Mouse (Mus musculus): ENCODE results near the gene Rrbp1. TPM values are rescaled to one million over a fixed set of nuclear protein-coding genes. Genes with fewer than 3 reads are reported as not detected.

Gene Rrbp1
- 177 and 252 TPM in 2 replicates for total RNA-seq (2014; fragmentation: Nextera tagmentation)
- total RNA-seq (2017): 193 and 228 TPM in 2 replicates

- ATAC-seq (replicated peaks; ENCODE audit: poor library complexity, severe bottlenecking): peak; percentile 69
These were observed at the start of gene Rrbp1 for GRCm38 (mm10) chr2:144011080-144011551. Gene Rrbp1 (minus strand): TSS chr2:144011263.

- no peak for ATAC-seq (replicated peaks; ENCODE audit: poor library complexity, severe bottlenecking)
These were observed 46.7 kb upstream of the Rrbp1 start for GRCm38 (mm10) chr2:144057735-144058134.

GRCm38 (mm10) chr2:144052410-144053065 lies 41.5 kb upstream of the Rrbp1 start:
- no peak for ATAC-seq (replicated peaks; ENCODE audit: poor library complexity, severe bottlenecking)

GRCm38 (mm10) chr2:144050861-144051260 lies 39.8 kb upstream of the Rrbp1 start:
- no peak for ATAC-seq (replicated peaks; ENCODE audit: poor library complexity, severe bottlenecking)

GRCm38 (mm10) chr2:144050146-144050680 lies 39.1 kb upstream of the Rrbp1 start:
- ATAC-seq (replicated peaks; ENCODE audit: poor library complexity, severe bottlenecking): no peak

GRCm38 (mm10) chr2:144046916-144047315 lies 35.9 kb upstream of the Rrbp1 start:
- peak; percentile 97 for ATAC-seq (replicated peaks; ENCODE audit: poor library complexity, severe bottlenecking)

GRCm38 (mm10) chr2:144045756-144046560 lies 34.9 kb upstream of the Rrbp1 start:
- no peak for ATAC-seq (replicated peaks; ENCODE audit: poor library complexity, severe bottlenecking)

- ATAC-seq (replicated peaks; ENCODE audit: poor library complexity, severe bottlenecking): no peak
These were observed 33.7 kb upstream of the Rrbp1 start for GRCm38 (mm10) chr2:144044726-144045125.

- ATAC-seq (replicated peaks; ENCODE audit: poor library complexity, severe bottlenecking): no peak
These were observed 21.6 kb upstream of the Rrbp1 start, which contains the start of gene Banf2 for GRCm38 (mm10) chr2:144032664-144033063. Gene Banf2 (plus strand): TSS chr2:144033059.

- no peak for ATAC-seq (replicated peaks; ENCODE audit: poor library complexity, severe bottlenecking)
These were observed 19.7 kb upstream of the Rrbp1 start for GRCm38 (mm10) chr2:144030791-144031190.

GRCm38 (mm10) chr2:144026456-144026855 lies 15.4 kb upstream of the Rrbp1 start:
- no peak for ATAC-seq (replicated peaks; ENCODE audit: poor library complexity, severe bottlenecking)

GRCm38 (mm10) chr2:144025361-144025760 lies 14.3 kb upstream of the Rrbp1 start:
- 0 out of 2 replicates have a peak, but pooled peaks have one; percentile 7 for ATAC-seq (replicated peaks; ENCODE audit: poor library complexity, severe bottlenecking)

- no peak for ATAC-seq (replicated peaks; ENCODE audit: poor library complexity, severe bottlenecking)
These were observed 11.4 kb upstream of the Rrbp1 start for GRCm38 (mm10) chr2:144022441-144022840.

- no peak for ATAC-seq (replicated peaks; ENCODE audit: poor library complexity, severe bottlenecking)
These were observed 8.9 kb upstream of the Rrbp1 start for GRCm38 (mm10) chr2:144019971-144020370.

GRCm38 (mm10) chr2:144015861-144016260 lies 4.8 kb upstream of the Rrbp1 start:
- ATAC-seq (replicated peaks; ENCODE audit: poor library complexity, severe bottlenecking): no peak

GRCm38 (mm10) chr2:144014481-144014880 lies 3.4 kb upstream of the Rrbp1 start:
- no peak for ATAC-seq (replicated peaks; ENCODE audit: poor library complexity, severe bottlenecking)

- ATAC-seq (replicated peaks; ENCODE audit: poor library complexity, severe bottlenecking): no peak
These were observed 3.0 kb upstream of the Rrbp1 start for GRCm38 (mm10) chr2:144014051-144014450.

- peak; percentile 22 for ATAC-seq (replicated peaks; ENCODE audit: poor library complexity, severe bottlenecking)
These were observed 600 bp downstream of the Rrbp1 start for GRCm38 (mm10) chr2:144010282-144011044.

GRCm38 (mm10) chr2:144009551-144010281 lies 1.3 kb downstream of the Rrbp1 start:
- peak; percentile 36 for ATAC-seq (replicated peaks; ENCODE audit: poor library complexity, severe bottlenecking)

- peak; percentile 22 for ATAC-seq (replicated peaks; ENCODE audit: poor library complexity, severe bottlenecking)
These were observed 2.0 kb downstream of the Rrbp1 start for GRCm38 (mm10) chr2:144009081-144009480.

All from granulocyte monocyte progenitor cell, adult 5-6 weeks (primary cell).